Mouse (Mus musculus): Measurements from ENCODE around the gene Ankrd66.
A peak's percentile ranks its signal among the peaks of the same experiment; 100 is the strongest.
"Not testable (repeated sequence)": the region's sequence is repeated elsewhere in the genome, so short reads cannot be mapped to it uniquely, and the experiment has no call there.

Gene Ankrd66

GRCm38 (mm10) chr17:43543539-43543938 is at the start of gene Ankrd66:
Gene Ankrd66 (minus strand): TSS chr17:43543639.
- DNase-seq, result no peak

- DNase-seq, result no peak
These were observed 49.2 kb upstream of the Ankrd66 start for GRCm38 (mm10) chr17:43592296-43593291.

DNA sequence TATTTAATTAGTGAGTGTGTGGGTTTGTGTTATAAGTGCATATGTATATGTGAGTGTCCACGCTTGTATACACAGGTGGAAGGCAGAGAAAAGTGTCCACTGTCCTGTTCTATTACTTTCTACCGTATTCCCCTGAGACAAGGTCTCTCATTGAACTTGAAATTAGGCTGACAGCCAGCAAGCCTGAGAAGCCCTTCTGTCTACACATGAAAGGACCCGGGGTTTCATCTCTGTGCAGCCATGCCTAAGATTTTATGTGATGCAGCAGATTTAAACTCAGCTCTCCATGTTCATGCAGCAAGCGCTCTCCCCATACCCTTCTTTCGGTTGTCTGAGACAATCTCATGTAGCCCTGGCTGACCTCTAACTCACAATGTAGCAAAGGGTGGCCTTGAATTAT is 47.1 kb upstream of the Ankrd66 start:
- no peak for DNase-seq

DNA sequence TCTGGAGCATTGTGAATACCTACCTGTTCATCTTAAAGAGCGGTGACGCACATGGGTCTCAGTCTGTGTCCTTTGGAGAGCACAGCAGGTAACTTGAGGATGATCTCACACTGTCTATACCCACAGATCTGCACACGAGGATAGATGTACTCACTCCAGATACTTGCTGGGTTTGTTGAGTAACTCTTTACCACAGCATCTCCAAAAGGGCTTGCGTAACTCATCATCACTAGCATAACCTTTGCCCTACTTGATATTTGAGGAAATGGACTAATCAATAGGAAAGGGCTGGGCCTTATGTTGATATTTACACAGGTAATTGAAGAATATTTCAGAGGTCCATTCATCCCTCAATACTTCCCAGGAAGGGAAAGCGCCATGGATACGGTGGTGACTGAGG is 46.3 kb upstream of the Ankrd66 start:
- DNase-seq, result no peak

DNA sequence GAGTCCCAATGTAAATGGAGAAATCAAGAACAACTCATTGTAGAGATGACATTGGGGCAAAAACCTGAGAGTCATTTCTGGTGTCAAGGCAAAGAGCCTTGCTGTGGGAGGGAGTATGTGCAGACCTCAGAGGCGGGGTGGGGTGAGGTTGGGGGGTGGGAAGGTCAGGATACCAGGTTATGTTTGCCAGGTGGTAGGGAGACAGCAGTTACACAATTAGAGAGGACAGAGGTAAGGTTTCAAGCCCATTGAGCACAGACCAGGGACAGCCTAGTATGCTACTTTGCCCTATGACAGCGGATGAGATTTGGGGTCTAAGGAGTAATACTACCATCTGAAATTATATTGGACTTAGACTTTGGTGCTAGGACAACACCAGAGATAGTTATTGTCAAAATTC is 43.8 kb upstream of the Ankrd66 start:
- no peak for DNase-seq

DNA sequence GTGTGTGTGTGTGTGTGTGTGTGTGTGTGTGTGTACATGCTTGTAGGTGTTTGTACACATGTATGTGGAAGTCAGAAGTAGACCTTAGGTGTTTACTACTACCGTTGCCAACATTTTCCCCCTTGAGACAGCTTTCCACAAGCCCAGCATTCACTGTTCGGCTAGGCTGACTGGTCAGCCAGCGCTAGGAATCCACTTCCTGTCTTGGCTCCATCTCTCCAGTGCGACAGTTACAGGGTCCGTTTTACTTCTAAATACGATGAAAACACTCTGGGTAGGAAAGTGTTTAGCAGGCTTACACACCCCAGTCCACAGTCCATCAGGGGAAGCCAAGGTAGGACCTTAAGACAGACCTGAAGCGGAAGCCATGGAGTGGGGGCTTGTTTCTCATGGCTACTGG is 41.3 kb upstream of the Ankrd66 start:
- no peak for DNase-seq

DNA sequence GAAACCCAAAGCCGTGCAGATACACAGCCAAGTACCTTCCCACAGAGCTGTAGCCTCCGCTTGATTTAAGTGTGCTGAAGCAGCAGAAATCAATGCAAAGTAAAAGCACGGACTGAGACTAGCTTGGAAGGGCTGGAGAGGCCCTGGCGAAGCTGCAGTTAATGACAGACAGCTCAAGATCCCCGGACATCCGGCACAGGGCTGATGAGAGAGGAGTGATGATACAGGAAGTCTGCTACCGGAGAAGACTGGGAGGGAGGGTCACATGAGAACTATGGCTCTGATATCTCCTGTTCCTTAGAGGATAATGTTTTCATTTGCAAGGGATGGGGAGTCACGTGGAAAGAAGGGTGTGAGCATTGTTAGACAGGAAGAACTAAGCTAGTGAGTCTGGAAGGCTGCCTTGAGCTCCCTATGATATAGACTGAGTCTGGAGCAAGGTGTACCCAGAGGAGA is 37.6 kb upstream of the Ankrd66 start:
- peak; percentile 17 for DNase-seq

DNA sequence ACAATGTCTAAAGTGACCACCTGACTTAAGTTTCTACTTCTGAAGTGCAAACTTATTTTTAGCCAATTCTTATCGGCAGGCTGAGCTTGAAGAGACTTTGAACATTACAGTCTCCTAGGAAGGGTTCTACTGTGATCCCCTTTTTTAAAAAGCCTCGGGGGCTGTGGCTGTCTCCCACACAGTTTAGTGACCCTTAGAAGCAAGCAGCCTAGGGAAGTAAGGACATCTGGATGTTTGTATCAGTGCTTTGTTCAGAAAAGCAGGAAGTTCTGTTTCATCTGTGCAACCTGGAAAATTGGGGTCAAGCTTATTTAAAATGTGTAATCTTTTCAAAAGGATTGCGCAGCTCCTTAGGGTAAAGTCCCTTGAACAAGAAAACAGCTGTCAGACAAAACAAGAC is 37.0 kb upstream of the Ankrd66 start:
- DNase-seq, result no peak

DNA sequence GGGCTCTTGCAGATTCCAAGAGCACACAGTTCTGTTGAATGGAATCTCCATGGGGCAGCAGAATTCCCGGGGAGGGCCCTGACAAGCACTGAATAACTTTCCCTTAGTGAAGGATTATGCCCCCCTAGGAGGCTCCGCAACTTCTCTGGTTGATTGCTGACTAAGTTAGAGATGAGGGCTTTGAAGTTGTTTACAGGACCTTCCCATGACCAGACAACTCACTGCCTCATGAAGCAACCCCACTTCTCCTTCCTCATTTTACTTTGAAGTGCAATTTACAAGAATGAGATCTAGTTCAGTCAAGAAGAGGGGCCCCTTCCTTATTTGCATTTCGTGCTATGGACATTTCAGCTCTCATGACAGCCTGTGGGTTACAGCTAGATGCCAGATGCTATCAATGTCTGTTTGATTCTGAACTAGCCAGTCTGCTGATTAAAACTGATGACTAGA is 30.2 kb upstream of the Ankrd66 start:
- DNase-seq, result no peak

DNA sequence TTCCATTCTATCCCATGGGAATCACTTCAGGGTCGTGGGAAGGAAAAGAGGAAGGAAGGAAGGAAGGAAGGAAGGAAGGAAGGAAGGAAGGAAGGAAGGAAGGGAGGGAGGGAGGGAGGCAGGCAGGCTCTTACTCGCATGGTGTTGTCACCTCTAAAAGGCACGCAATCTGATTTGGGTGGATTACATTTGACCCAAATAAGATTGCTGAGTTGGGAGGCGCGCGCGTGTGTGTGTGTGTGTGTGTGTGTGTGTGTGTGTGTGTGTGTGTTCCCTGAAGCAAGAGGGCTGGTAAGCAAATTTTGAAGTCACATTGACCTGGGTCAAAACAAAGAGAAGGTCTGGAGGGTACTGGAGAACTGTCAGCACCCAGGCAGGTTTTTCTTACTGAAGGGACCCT is 25.8 kb upstream of the Ankrd66 start:
- no peak for DNase-seq

GRCm38 (mm10) chr17:43567992-43568888 is 24.8 kb upstream of the Ankrd66 start, which contains the start of gene Pla2g7:
Gene Pla2g7 (plus strand): TSS chr17:43568098.
- DNase-seq, result peak; percentile 27

- DNase-seq, result no peak
These were observed 24.2 kb upstream of the Ankrd66 start for GRCm38 (mm10) chr17:43567593-43567991.

DNA sequence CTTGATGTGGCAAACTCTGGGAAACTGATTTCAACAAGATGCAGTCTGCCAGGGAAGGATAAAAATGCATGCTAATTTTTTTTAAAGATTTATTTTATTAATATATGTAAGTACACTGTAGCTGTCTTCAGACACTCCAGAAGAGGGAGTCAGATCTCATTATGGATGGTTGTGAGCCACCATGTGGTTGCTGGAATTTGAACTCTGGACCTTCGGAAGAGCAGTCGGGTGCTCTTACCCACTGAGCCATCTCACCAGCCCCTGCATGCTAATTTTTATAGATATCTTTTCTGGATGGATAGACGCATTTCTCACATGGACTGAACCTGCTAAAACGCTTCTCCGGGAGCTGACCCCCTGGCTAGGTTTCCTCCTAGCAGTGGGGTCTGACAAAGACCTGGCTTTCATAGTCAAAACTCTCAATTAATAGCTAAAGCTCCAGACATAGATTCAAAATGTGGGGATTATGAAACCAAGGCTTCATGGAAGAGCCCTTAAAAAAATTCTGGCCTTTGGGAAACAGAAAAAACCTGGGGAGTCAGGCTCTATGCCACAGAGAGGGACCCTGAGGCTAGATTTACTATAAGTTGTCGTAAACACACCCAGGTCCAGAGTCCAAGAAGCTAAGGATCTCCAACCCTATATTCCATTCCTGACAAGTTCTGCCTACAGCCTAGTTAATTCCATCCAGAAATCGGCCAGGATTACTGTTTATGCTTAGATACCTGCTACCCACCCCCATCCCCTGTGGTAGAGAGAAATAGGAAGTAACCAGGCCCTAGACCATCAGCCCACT is 20.0 kb upstream of the Ankrd66 start:
- no peak for DNase-seq

- no peak for DNase-seq
These were observed 15.2 kb upstream of the Ankrd66 start for GRCm38 (mm10) chr17:43558678-43559077.

DNA sequence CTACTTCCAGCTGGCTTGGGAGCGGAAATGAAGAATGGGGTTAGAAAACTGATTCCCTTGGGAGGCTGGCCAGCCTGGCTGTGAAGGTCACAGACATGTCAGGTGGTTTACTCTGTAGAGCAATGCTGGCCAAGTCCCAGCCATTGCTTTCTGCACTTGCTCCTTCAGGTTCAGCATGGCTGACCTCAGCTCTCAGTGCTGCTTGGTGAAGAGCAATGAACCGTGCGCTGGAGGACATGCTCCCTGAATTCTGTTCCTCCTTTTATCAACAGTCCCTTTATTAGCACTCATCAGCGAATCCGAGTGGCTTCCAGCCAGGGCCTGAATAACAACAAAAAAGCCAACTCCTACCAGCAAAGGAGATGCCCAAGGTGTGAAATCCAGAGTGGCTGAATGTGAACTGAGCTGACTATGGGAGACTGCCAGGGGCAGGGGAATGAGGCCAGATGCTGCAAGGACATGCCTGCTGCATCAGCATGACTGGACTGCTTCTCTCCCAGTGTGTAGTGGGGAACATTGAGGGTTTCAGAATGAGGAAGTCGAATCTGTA is 14.2 kb upstream of the Ankrd66 start:
- no peak for DNase-seq

- DNase-seq, result no peak
These were observed 13.7 kb upstream of the Ankrd66 start for GRCm38 (mm10) chr17:43557104-43557503.

DNA sequence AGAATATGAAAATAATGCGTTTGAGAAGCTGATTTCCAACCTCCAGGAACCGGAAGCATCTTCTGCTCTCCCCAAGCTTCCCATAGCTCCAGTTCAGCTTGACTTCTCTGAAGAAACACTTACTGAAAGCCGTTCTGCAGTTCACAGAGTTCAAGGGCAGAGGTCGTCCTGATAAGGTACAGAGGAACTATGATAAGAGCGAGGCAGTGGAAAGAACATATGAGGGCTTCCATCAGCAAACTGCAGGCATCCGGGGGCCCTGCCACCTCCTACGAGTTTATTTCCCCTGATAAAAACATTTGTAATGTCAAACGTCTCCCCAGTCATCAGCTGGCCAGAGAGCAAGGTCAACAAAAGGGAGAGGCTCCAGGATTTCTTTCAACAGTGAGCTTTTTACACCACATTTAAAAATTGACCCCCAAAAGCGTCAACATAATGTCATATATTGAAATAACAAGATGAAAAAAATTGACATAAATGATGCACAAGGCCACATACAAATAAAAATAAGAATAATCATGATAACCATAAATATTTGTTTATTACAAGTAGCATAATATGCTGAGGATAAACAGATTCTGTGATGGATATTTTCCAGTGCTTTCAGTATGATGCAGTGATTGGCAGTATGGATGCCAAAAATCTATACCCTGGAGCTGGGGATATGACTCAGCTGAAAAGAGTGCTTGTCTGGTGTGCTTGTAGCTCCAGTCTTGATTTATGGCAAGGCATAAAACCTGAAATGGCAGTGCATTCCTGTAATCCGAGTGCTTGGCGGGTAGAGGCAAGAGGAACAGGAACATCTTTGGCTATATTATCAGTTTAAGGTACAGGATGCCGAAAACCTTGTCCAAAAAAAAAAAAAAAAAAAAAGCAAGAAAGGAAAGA is 11.3 kb upstream of the Ankrd66 start:
- peak; percentile 18 for DNase-seq

- DNase-seq, result no peak
These were observed 7.7 kb upstream of the Ankrd66 start for GRCm38 (mm10) chr17:43551122-43551630.

- DNase-seq, result no peak
These were observed 601 bp upstream of the Ankrd66 start for GRCm38 (mm10) chr17:43544040-43544439.

- no peak for DNase-seq
These were observed 4.7 kb downstream of the Ankrd66 start for GRCm38 (mm10) chr17:43538767-43539166.

GRCm38 (mm10) chr17:43536841-43537240 is 6.6 kb downstream of the Ankrd66 start:
- DNase-seq, result not testable (repeated sequence)
